Mouse (Mus musculus) thymus, adult 2 months (tissue): ENCODE measurements around the gene Rnf34.

Source experiments
- CTCF ChIP-seq: fragments of 200-500 bp; IDR thresholded peaks from 2 replicates; pipeline ENCODE4 v1.5.1; 2012; ENCODE audit warnings: mild to moderate bottlenecking, control low read depth, low read length, moderate library complexity, borderline replicate concordance; ENCODE audit not compliant: control insufficient read depth, poor library complexity, insufficient read depth; ENCODE audit errors: extremely low read depth
- POLR2A ChIP-seq: fragments of 200-500 bp; IDR thresholded peaks from 2 replicates; pipeline ENCODE4 v1.6.1; 2012; ENCODE audit warnings: mild to moderate bottlenecking, low read length, control low read depth, moderate library complexity; ENCODE audit not compliant: control insufficient read depth, poor library complexity, insufficient read depth; ENCODE audit errors: extremely low read depth

GRCm38 (mm10) chr5:122880241-122880980, 30.6 kb downstream of the Rnf34 start:
- no peak for TF ChIP-seq CTCF
- no peak for TF ChIP-seq POLR2A
